Mouse (Mus musculus) lung, postnatal 10 days (tissue): ENCODE data around the gene R3hdm2.

Experiments
- DNase-seq: peaks from one replicate; pipeline ENCODE4 v3.0.0; 2021

R3hdm2 gene

GRCm38 (mm10) chr10:127353909-127354895, 25.9 kb upstream of the R3hdm2 start, which contains the start of gene Inhbe:
Gene Inhbe (minus strand): TSS chr10:127354411.
- DNase-seq = peak; percentile 53

- DNase-seq = no peak
Measured at GRCm38 (mm10) chr10:127355336-127355735, 24.8 kb upstream of the R3hdm2 start.

GRCm38 (mm10) chr10:127360714-127361113, 19.4 kb upstream of the R3hdm2 start:
- DNase-seq = no peak

GRCm38 (mm10) chr10:127367116-127367515, 13.0 kb upstream of the R3hdm2 start:
- DNase-seq = no peak

GRCm38 (mm10) chr10:127368273-127368672, 11.9 kb upstream of the R3hdm2 start:
- no peak for DNase-seq

- no peak for DNase-seq
Measured at GRCm38 (mm10) chr10:127369834-127370820, 10.0 kb upstream of the R3hdm2 start, which contains the start of gene Inhbc. Gene Inhbc (minus strand): TSS chr10:127370431.

GRCm38 (mm10) chr10:127371023-127371422, 9.1 kb upstream of the R3hdm2 start:
- DNase-seq = no peak

GRCm38 (mm10) chr10:127377700-127378099, 2.4 kb upstream of the R3hdm2 start:
- DNase-seq = no peak

- DNase-seq = no peak
Measured at GRCm38 (mm10) chr10:127379654-127380053, 473 bp upstream of the R3hdm2 start.

- DNase-seq = peak; percentile 76
Measured at GRCm38 (mm10) chr10:127380767-127381742, 928 bp downstream of the R3hdm2 start.

- DNase-seq = no peak
Measured at GRCm38 (mm10) chr10:127381743-127382134, 1.6 kb downstream of the R3hdm2 start.

- DNase-seq = no peak
Measured at GRCm38 (mm10) chr10:127391774-127392173, 11.6 kb downstream of the R3hdm2 start.

GRCm38 (mm10) chr10:127404701-127405100, 24.6 kb downstream of the R3hdm2 start:
- DNase-seq = no peak

GRCm38 (mm10) chr10:127407391-127407790, 27.3 kb downstream of the R3hdm2 start:
- peak; percentile 14 for DNase-seq

GRCm38 (mm10) chr10:127412101-127412500, 32.0 kb downstream of the R3hdm2 start:
- no peak for DNase-seq

GRCm38 (mm10) chr10:127412776-127413175, 32.6 kb downstream of the R3hdm2 start:
- DNase-seq = no peak

GRCm38 (mm10) chr10:127413585-127413984, 33.5 kb downstream of the R3hdm2 start:
- no peak for DNase-seq

- DNase-seq = no peak
Measured at GRCm38 (mm10) chr10:127414141-127414540, 34.0 kb downstream of the R3hdm2 start.

GRCm38 (mm10) chr10:127420131-127420530, 40.0 kb downstream of the R3hdm2 start:
- DNase-seq = no peak

GRCm38 (mm10) chr10:127420676-127421353, 40.7 kb downstream of the R3hdm2 start:
- DNase-seq = peak; percentile 6

GRCm38 (mm10) chr10:127422047-127422446, 41.9 kb downstream of the R3hdm2 start:
- peak; percentile 55 for DNase-seq
